Mouse (Mus musculus): ENCODE results near the gene Ezh1.

Ezh1 gene

GRCm38 (mm10) chr11:101216936-101217335 lies 9.3 kb downstream of the Ezh1 start:
- DNase-seq (ENCODE audit: low read depth, low spot score): no peak

- DNase-seq (ENCODE audit: low read depth, low spot score): peak; percentile 93
These were observed 14.3 kb downstream of the Ezh1 start for GRCm38 (mm10) chr11:101211970-101212369.

- peak; percentile 61 for DNase-seq (ENCODE audit: low read depth, low spot score)
These were observed 25.3 kb downstream of the Ezh1 start for GRCm38 (mm10) chr11:101200986-101201385.

GRCm38 (mm10) chr11:101199555-101199954 lies 26.7 kb downstream of the Ezh1 start:
- no peak for DNase-seq (ENCODE audit: low read depth, low spot score)

- DNase-seq (ENCODE audit: low read depth, low spot score): no peak
These were observed 30.1 kb downstream of the Ezh1 start for GRCm38 (mm10) chr11:101196175-101196574.

- DNase-seq (ENCODE audit: low read depth, low spot score): no peak
These were observed 30.7 kb downstream of the Ezh1 start for GRCm38 (mm10) chr11:101195571-101195970.

- DNase-seq (ENCODE audit: low read depth, low spot score): no peak
These were observed 31.2 kb downstream of the Ezh1 start for GRCm38 (mm10) chr11:101195101-101195500.

GRCm38 (mm10) chr11:101194643-101195042 lies 31.6 kb downstream of the Ezh1 start:
- no peak for DNase-seq (ENCODE audit: low read depth, low spot score)

- no peak for DNase-seq (ENCODE audit: low read depth, low spot score)
These were observed 32.1 kb downstream of the Ezh1 start for GRCm38 (mm10) chr11:101194137-101194536.

- DNase-seq (ENCODE audit: low read depth, low spot score): no peak
These were observed 33.2 kb downstream of the Ezh1 start for GRCm38 (mm10) chr11:101193076-101193475.

GRCm38 (mm10) chr11:101192646-101193045 lies 33.6 kb downstream of the Ezh1 start:
- DNase-seq (ENCODE audit: low read depth, low spot score): no peak

GRCm38 (mm10) chr11:101191919-101192470 lies 34.3 kb downstream of the Ezh1 start:
- no peak for DNase-seq (ENCODE audit: low read depth, low spot score)

- no peak for DNase-seq (ENCODE audit: low read depth, low spot score)
These were observed 35.1 kb downstream of the Ezh1 start for GRCm38 (mm10) chr11:101190913-101191907.

- DNase-seq (ENCODE audit: low read depth, low spot score): no peak
These were observed 35.9 kb downstream of the Ezh1 start for GRCm38 (mm10) chr11:101190181-101190912.

- DNase-seq (ENCODE audit: low read depth, low spot score): peak; percentile 94
These were observed 36.6 kb downstream of the Ezh1 start for GRCm38 (mm10) chr11:101189495-101190180.

GRCm38 (mm10) chr11:101188166-101188805 lies 38.0 kb downstream of the Ezh1 start:
- no peak for DNase-seq (ENCODE audit: low read depth, low spot score)

GRCm38 (mm10) chr11:101187541-101187940 lies 38.7 kb downstream of the Ezh1 start:
- DNase-seq (ENCODE audit: low read depth, low spot score): no peak

GRCm38 (mm10) chr11:101186526-101187247 lies 39.6 kb downstream of the Ezh1 start:
- DNase-seq (ENCODE audit: low read depth, low spot score): no peak

GRCm38 (mm10) chr11:101185441-101185840 lies 40.8 kb downstream of the Ezh1 start:
- DNase-seq (ENCODE audit: low read depth, low spot score): no peak

- no peak for DNase-seq (ENCODE audit: low read depth, low spot score)
These were observed 41.3 kb downstream of the Ezh1 start for GRCm38 (mm10) chr11:101184984-101185383.
